Mouse (Mus musculus): ENCODE measurements around the gene Ntng2. TPM values are rescaled to one million over a fixed set of nuclear protein-coding genes. Genes with fewer than 3 reads are reported as not detected.

Gene Ntng2
- polyA plus RNA-seq, 1 experiment from 2014 or later: 2.4 TPM

DNA sequence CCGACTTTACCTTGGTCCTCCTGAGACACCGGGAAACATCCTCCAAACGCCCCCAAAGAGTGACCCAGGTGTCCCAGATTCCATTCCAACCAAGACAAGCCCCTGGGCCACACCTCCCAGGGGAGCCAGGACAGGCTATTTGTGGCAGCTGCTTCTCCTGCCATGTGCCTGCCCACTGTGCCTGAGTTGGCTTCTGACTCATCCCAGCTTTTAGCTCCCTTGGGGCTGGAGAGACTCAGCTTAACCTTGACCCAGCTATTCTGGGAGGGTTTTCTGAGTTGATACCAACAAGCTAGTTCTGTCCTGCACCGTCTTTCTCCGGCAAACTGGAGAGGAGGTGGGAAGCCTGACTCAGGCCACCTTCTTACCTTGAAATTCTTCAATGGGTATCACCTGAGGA lies 54.4 kb downstream of the Ntng2 start:
- Histone ChIP-seq H3K36me3 (no peaks in the 10 kb centered on the region), H3K4me2 (replicated peaks) (no peak overlapping the region), H3K27me3 (replicated peaks) (peaks cover 23% of the 10 kb centered on the region), H3K4me3 (no peak overlapping the region), H3K9me3 (no peaks in the 10 kb centered on the region), H3K27ac (no peak overlapping the region), H3K9ac (no peak overlapping the region), H3K4me1 (peaks cover 15% of the 10 kb centered on the region)
- 83% methylated on average over 5 of the region's 5 CpGs for WGBS
- ATAC-seq (ENCODE audit: low FRiP score, low read depth): no peak

DNA sequence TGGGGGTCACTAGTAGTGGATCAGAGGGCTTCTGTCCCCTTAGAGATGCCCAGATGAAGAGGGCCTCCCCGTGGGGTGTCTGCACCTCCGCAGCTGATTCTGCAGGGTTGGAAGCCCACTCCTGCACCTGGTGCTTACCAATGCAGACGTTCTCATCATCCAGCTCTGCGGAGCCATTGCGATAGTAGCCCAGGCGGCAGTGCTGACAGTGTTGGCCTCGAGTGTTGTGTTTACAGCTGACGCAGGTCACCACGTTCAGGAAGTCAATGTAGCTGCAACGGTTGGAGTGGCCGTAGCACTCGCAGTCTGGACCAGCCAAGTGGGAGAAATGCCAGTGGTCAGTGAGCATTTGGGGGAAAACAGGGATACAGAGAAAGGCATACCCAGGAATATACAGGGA lies 56.0 kb downstream of the Ntng2 start:
- ATAC-seq (ENCODE audit: low FRiP score, low read depth): no peak
- peaks cover 23% of the 10 kb centered on the region for H3K27me3 ChIP-seq (replicated peaks)
- H3K36me3 ChIP-seq: no peaks in the 10 kb centered on the region
- H3K4me3 ChIP-seq: no peak overlapping the region
- H3K4me2 ChIP-seq (replicated peaks): no peak overlapping the region
- WGBS: 68% methylated on average over 12 of the region's 12 CpGs
- no peak overlapping the region for H3K9ac ChIP-seq
- no peak overlapping the region for H3K27ac ChIP-seq
- peaks cover 23% of the 10 kb centered on the region for H3K4me1 ChIP-seq
- H3K9me3 ChIP-seq: no peaks in the 10 kb centered on the region

DNA sequence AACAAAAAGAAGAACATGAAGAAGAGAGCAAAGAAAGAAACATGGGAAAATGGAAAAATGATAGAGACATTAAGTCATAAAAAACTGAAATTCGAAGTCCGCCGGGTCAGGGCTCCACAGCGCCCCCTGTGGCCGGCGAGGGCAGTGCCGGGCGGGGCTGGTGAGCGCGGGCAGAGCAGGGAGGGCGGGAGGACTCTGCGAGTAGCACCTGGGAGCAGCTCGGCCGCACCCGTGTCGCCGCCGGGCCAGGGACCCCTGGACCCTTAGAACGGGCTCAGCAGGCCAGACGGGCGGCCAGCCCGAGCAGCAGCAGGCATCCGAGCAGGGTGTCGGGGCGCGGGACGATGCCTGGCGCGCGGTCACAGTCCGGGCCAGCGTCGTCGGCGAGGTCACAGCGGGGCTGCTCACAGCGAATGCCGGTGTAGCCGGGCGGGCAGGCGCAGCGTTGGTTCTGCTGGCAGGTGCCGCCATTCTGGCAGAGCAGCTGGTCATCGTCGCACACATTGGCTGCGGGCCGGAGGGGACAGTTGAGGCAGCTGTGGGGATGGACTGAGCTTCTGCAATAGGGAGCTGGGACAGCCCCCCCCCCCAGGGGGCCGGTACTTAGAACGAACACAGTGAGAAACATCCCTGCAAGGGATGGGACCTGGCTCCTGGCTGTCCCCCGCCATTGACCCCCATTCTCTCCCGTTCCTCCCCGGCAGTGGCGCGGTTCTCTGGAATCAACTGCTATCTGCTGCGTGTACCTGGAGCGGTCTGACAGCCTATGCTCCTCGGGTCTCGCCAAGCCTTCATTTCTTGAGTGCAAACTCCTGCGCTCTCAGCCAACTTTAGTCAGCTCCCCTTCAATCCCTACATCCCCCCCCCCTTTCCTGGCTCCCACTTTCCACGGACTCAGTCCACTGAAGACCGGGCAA lies 58.0 kb downstream of the Ntng2 start:
- under 1% methylated on average over 61 of the region's 61 CpGs for WGBS
- no peak overlapping the region for H3K27ac ChIP-seq
- no peaks in the 10 kb centered on the region for H3K9me3 ChIP-seq
- H3K4me2 ChIP-seq (replicated peaks): peak overlapping the region; percentile 96
- peak; percentile 63 for ATAC-seq (ENCODE audit: low FRiP score, low read depth)
- H3K27me3 ChIP-seq (replicated peaks): peaks cover 23% of the 10 kb centered on the region
- H3K4me1 ChIP-seq: peaks cover 36% of the 10 kb centered on the region
- H3K36me3 ChIP-seq: no peaks in the 10 kb centered on the region
- H3K9ac ChIP-seq: peak overlapping the region; percentile 48
- H3K4me3 ChIP-seq: peak overlapping the region; percentile 41

DNA sequence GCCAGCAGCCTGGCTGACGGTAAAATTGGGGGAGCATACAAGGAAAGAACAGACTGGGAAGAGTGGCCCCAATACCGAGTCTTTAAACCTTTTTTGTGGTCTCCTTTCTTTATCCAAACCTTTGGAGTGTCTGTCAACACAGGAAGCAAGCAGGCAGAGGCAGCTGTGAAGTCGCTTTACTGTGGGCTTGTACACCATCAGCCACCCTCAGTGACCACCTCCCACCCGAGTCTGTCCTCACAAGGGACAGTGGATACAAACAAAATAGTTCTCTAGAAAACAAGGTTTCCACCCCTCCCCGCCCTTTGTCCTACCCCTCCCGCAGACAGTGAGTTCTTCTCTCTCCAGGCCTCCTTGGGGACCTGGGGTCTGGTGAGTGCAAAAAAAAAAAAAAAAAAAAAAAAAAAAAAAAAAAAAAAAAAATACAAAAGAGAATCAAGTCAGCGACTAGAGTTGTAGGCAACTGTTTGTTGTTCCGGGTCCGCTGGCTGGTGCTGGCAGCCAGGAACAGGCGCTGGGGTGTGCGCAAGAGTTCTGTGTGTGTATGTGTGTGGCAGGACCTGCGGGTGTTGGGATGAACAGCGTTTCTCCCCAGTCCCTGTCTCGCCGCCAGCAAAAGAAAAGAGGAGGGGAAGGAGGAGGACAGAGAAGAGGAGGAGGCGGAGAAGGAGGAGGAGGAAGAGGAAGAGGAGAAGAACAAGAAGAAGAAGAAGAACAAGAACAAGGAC lies 58.8 kb downstream of the Ntng2 start:
- Histone ChIP-seq H3K4me1 (peaks cover 36% of the 10 kb centered on the region), H3K4me3 (peak overlapping the region; percentile 41), H3K27me3 (replicated peaks) (peaks cover 23% of the 10 kb centered on the region), H3K9me3 (no peaks in the 10 kb centered on the region), H3K4me2 (replicated peaks) (peak overlapping the region; percentile 96), H3K27ac (no peak overlapping the region), H3K36me3 (no peaks in the 10 kb centered on the region), H3K9ac (peak overlapping the region; percentile 48; the same call in 1 of the 2 replicates)
- 20% methylated on average over 16 of the region's 16 CpGs for WGBS
- no peak for ATAC-seq (ENCODE audit: low FRiP score, low read depth)

DNA sequence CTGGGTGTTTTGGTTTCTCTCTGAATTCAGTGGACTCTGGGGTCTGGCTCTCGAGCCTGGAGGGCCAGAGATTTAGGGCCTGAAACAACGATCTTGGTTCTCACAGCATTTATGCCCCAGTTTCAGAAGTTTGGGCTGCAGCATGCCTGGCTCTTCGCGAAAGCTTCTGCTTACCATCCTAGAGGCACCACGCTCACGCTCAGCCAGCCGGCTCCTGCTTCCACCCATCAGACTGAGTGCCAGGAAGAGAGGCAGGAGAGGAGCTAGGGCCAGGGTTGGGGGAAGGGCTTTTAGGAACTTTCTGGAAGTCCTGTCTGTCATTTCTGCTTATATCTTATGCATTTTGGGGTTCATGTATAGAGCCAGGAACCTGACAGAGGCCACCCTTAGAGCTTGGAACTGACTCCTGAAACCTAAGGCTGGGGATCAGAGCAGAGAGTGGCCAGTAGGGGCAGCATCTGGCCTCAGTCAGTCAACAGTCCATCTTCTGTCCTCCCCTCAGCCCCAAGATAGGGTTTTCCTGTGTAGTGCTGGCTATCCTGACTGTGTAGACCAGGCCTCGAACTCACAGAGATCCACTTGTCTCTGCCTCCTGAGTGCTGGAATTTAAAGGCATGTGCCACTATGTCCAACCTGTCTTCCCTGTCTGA lies 60.1 kb downstream of the Ntng2 start:
- H3K4me2 ChIP-seq (replicated peaks): no peak overlapping the region
- H3K4me1 ChIP-seq: peaks cover 36% of the 10 kb centered on the region
- no peak for ATAC-seq (ENCODE audit: low FRiP score, low read depth)
- no peaks in the 10 kb centered on the region for H3K36me3 ChIP-seq
- H3K9ac ChIP-seq: no peak overlapping the region
- no peaks in the 10 kb centered on the region for H3K9me3 ChIP-seq
- H3K27me3 ChIP-seq (replicated peaks): peaks cover 23% of the 10 kb centered on the region
- 85% methylated on average over 8 of the region's 8 CpGs for WGBS
- 0 out of 2 replicates have a peak overlapping the region, but pooled peaks have one; percentile 26 for H3K27ac ChIP-seq
- no peak overlapping the region for H3K4me3 ChIP-seq

DNA sequence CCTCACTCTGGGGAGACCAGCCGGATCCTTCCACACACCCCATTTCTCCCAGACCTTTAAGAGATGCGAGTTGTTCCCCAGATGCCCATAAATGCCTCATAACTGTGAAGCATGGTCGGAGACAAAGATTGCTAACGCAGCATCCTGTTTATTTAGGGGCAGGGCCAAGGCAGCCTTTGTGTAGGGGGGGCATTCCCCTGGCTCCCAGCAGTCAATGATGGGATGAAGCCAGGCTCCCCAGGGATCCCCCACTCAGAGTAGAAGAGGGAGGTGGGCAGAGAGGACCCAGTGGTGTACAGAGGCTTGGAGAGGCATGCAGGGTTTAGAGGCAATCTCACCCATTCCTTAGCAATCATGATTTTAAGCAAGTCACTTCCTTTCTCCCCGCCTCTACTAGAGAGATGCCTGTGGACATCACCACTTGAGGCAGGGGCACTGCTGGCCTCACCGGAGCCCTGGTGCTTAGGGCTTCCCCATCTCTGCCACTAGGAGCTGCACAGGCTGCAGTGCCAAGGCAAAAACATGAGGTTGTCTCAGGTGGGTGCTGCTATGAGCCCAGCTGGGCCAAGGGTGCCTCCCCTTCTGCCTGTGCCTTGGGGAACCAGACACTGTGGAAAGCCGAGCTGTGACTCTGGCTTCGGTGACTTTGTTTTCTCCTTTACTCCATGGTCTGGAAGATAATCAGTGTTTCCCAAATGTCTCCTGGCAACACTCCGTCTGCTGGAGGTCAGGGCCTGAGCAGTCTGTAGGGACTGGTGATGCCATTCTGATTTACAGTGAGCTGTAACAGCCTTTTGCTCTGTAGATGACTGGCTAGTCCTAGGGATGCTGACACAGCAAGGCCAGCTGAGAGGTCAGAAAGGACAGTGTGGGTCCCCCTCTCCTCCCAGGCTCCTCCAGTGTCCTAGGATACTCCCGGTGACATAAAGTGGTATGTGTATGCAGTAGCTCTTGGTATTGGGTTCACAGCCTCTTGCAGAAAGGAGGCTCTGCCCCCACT lies 61.3 kb downstream of the Ntng2 start:
- Histone ChIP-seq H3K27ac (peak overlapping the region; percentile 21; the same call in 1 of the 2 replicates), H3K9ac (peak overlapping the region; percentile 29; the same call in 1 of the 2 replicates), H3K9me3 (no peaks in the 10 kb centered on the region)

DNA sequence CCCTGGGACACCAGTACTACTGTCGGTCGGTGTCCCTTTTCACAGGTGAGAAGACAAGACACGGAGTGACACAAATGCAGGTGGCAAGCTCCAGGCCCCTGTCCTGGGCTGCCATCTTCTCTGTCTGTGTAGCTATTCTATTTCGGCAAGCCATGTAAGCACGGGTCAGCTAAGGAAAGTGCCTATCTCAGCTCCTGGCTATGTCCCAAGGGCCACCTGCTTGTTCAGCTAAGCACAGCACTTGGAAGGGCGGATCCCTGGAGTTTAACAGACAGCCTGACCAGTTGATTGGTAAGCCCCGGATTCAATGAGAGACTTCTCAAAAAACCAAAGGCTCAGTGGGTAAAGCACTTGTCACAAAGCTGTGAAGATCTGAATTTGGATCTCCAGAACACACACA lies 62.4 kb downstream of the Ntng2 start:
- ATAC-seq (ENCODE audit: low FRiP score, low read depth): no peak
- H3K9me3 ChIP-seq: no peaks in the 10 kb centered on the region
- no peak overlapping the region for H3K4me2 ChIP-seq (replicated peaks)
- 81% methylated on average over 7 of the region's 7 CpGs for WGBS
- H3K4me1 ChIP-seq: peaks cover 34% of the 10 kb centered on the region
- peaks cover 7% of the 10 kb centered on the region for H3K27me3 ChIP-seq (replicated peaks)
- no peaks in the 10 kb centered on the region for H3K36me3 ChIP-seq
- no peak overlapping the region for H3K9ac ChIP-seq
- no peak overlapping the region for H3K4me3 ChIP-seq
- no peak overlapping the region for H3K27ac ChIP-seq

More for the DNA sequence above, 61.3 kb downstream of the Ntng2 start:
- Histone ChIP-seq H3K27me3 (replicated peaks) (peaks cover 18% of the 10 kb centered on the region), H3K4me1 (peaks cover 36% of the 10 kb centered on the region), H3K4me2 (replicated peaks) (no peak overlapping the region), H3K4me3 (no peak overlapping the region), H3K36me3 (no peaks in the 10 kb centered on the region)
- WGBS: 55% methylated on average over 10 of the region's 10 CpGs
- ATAC-seq (ENCODE audit: low FRiP score, low read depth): no peak

DNA sequence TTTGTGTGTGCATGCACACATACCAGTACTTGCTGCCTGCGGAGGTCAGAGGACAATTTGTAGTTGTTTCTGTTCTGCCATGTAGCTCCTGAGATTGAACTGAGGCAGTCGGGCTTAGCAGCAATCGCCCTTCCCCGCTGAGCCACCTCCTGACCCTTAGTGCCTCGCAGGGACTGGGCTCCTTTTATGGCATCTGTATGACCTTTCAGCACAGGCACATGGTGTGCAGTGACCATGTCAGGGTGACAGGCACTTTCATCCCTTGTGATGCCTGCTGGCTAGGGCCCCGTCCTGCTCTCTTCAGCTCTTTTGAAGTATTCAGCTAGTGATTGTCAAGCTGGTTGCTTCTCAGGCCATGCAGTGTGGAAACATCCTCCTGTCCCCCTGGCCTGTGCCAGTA lies 66.6 kb downstream of the Ntng2 start:
- Histone ChIP-seq H3K9ac (no peak overlapping the region), H3K9me3 (no peaks in the 10 kb centered on the region), H3K4me1 (peaks cover 7% of the 10 kb centered on the region; the same call in 1 of the 2 replicates), H3K36me3 (peaks cover 4% of the 10 kb centered on the region; the same call in 1 of the 2 replicates), H3K27ac (no peak overlapping the region), H3K4me2 (replicated peaks) (no peak overlapping the region), H3K4me3 (no peak overlapping the region), H3K27me3 (replicated peaks) (no peaks in the 10 kb centered on the region)
- 29% methylated on average over 6 of the region's 6 CpGs for WGBS
- no peak for ATAC-seq (ENCODE audit: low FRiP score, low read depth)

DNA sequence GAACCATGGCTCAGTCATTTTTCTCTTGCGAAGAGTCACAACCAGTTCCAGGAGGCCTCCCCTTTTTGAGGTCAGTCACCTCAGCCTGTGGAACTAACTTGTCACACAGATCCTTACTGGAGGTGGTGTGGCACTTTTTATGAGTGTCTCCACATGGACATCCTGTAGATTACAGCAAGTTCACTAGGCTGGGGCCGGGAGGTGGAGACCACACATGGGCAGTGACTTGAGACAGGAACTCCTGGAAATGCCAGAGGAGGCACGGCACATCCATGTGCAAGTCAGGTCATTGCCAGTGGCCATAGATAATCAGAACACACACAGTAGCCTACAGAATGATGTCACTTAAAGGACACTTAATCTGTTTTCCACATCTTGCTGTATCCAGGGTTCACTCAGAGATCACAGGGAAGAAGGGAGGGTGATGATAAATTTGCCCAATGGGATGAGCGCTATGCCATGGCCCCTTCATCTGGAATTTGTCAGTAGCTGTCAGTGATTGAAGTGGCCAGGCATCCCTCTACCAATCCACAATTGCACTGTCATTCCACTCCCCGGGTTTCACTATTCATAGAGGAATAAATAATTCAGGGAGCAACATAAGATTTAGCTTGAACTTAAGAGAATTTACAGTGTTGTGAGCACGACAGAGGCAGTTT lies 69.4 kb downstream of the Ntng2 start:
- ATAC-seq (ENCODE audit: low FRiP score, low read depth): no peak
- Histone ChIP-seq H3K27me3 (replicated peaks) (no peaks in the 10 kb centered on the region), H3K4me1 (no peaks in the 10 kb centered on the region), H3K9ac (no peak overlapping the region), H3K9me3 (no peaks in the 10 kb centered on the region), H3K4me2 (replicated peaks) (no peak overlapping the region), H3K36me3 (peaks cover 32% of the 10 kb centered on the region), H3K27ac (no peak overlapping the region), H3K4me3 (no peak overlapping the region)
- 72% methylated on average over 6 of the region's 6 CpGs for whole genome bisulfite sequencing

DNA sequence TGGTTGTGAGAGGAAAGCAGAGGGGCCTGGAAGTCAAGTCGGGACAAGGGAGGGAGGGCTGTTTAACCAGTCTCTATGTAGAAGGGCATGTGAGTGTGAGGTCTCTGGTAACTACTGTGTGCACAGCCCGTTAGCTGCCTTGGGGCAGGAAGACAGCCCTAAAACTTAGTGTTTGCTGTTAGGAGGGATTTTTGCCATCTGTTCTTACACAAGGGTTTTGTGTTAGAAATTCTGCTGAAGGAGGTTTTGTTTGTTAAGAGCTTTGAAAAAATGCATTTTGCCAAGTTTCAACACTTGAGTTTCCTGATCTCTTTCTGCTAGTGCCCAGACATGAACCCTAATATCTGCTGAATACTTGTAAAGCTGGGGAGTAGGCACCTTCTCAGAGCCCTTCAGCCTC lies 71.7 kb downstream of the Ntng2 start:
- H3K4me2 ChIP-seq (replicated peaks): no peak overlapping the region
- H3K9ac ChIP-seq: no peak overlapping the region
- H3K36me3 ChIP-seq: peaks cover 52% of the 10 kb centered on the region
- H3K27ac ChIP-seq: no peak overlapping the region
- 87% methylated on average over 2 of the region's 2 CpGs for WGBS
- H3K4me1 ChIP-seq: no peaks in the 10 kb centered on the region
- H3K27me3 ChIP-seq (replicated peaks): no peaks in the 10 kb centered on the region
- ATAC-seq (ENCODE audit: low FRiP score, low read depth): no peak
- H3K4me3 ChIP-seq: no peak overlapping the region
- no peaks in the 10 kb centered on the region for H3K9me3 ChIP-seq

DNA sequence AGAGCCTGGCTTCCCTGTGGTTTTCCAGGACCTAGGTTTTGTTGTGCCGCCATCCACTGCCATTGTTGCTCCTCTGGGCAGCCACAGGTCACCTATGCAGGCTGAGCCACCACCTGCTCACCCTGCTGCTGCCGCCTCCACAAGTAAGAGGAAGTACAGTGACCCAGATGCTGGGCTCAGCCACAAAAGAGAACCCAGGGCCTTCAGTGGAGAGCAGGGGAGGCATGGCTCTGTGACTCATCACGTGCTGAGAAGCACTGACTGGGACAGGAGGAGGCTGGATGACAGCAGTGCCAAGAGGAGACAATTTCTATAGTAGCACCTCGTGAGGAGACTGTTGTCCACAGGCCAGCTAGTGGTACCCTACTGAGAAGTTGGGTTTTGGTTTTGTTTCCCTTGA lies 73.0 kb downstream of the Ntng2 start:
- Histone ChIP-seq H3K27ac (no peak overlapping the region), H3K9me3 (no peaks in the 10 kb centered on the region), H3K4me3 (no peak overlapping the region), H3K27me3 (replicated peaks) (no peaks in the 10 kb centered on the region), H3K9ac (no peak overlapping the region), H3K4me1 (no peaks in the 10 kb centered on the region), H3K36me3 (peaks cover 59% of the 10 kb centered on the region), H3K4me2 (replicated peaks) (no peak overlapping the region)
- 86% methylated on average over 4 of the region's 4 CpGs for WGBS
- no peak for ATAC-seq (ENCODE audit: low FRiP score, low read depth)

All from neural tube, embryonic 12.5 days (tissue).